Mouse (Mus musculus): ENCODE results near the gene Hadha.

Gene Hadha

GRCm38 (mm10) chr5:30109899-30110298, 45.1 kb downstream of the Hadha start:
- no peak for TF ChIP-seq GATA4 (IDR thresholded peaks at IDR 0.05; ENCODE audit: insufficient replicate concordance, low read length)

- no peak for TF ChIP-seq GATA4 (IDR thresholded peaks at IDR 0.05; ENCODE audit: insufficient replicate concordance, low read length)
Measured at GRCm38 (mm10) chr5:30108233-30108632, 46.7 kb downstream of the Hadha start.

GRCm38 (mm10) chr5:30107611-30108041, 47.3 kb downstream of the Hadha start:
- no peak for TF ChIP-seq GATA4 (IDR thresholded peaks at IDR 0.05; ENCODE audit: insufficient replicate concordance, low read length)

- TF ChIP-seq GATA4 (IDR thresholded peaks at IDR 0.05; ENCODE audit: insufficient replicate concordance, low read length) = no peak
Measured at GRCm38 (mm10) chr5:30107186-30107585, 47.8 kb downstream of the Hadha start.

- no peak for TF ChIP-seq GATA4 (IDR thresholded peaks at IDR 0.05; ENCODE audit: insufficient replicate concordance, low read length)
Measured at GRCm38 (mm10) chr5:30106756-30107155, 48.2 kb downstream of the Hadha start.

- no peak for TF ChIP-seq GATA4 (IDR thresholded peaks at IDR 0.05; ENCODE audit: insufficient replicate concordance, low read length)
Measured at GRCm38 (mm10) chr5:30105668-30106300, 49.2 kb downstream of the Hadha start, which contains the start of gene 3110082J24Rik. Gene 3110082J24Rik (minus strand): TSS chr5:30106086.

- no peak for TF ChIP-seq GATA4 (IDR thresholded peaks at IDR 0.05; ENCODE audit: insufficient replicate concordance, low read length)
Measured at GRCm38 (mm10) chr5:30104841-30105667, 49.9 kb downstream of the Hadha start, which contains the start of gene Garem2. Gene Garem2 (plus strand): TSS chr5:30105161.

GRCm38 (mm10) chr5:30104339-30104738, 50.6 kb downstream of the Hadha start:
- TF ChIP-seq GATA4 (IDR thresholded peaks at IDR 0.05; ENCODE audit: insufficient replicate concordance, low read length) = no peak

GRCm38 (mm10) chr5:30103340-30103739, 51.6 kb downstream of the Hadha start:
- TF ChIP-seq GATA4 (IDR thresholded peaks at IDR 0.05; ENCODE audit: insufficient replicate concordance, low read length) = no peak

- TF ChIP-seq GATA4 (IDR thresholded peaks at IDR 0.05; ENCODE audit: insufficient replicate concordance, low read length) = no peak
Measured at GRCm38 (mm10) chr5:30098260-30098659, 56.7 kb downstream of the Hadha start.

- TF ChIP-seq GATA4 (IDR thresholded peaks at IDR 0.05; ENCODE audit: insufficient replicate concordance, low read length) = no peak
Measured at GRCm38 (mm10) chr5:30095731-30096130, 59.2 kb downstream of the Hadha start.

GRCm38 (mm10) chr5:30094399-30094798, 60.6 kb downstream of the Hadha start:
- no peak for TF ChIP-seq GATA4 (IDR thresholded peaks at IDR 0.05; ENCODE audit: insufficient replicate concordance, low read length)

GRCm38 (mm10) chr5:30092701-30093100, 62.3 kb downstream of the Hadha start:
- no peak for TF ChIP-seq GATA4 (IDR thresholded peaks at IDR 0.05; ENCODE audit: insufficient replicate concordance, low read length)

GRCm38 (mm10) chr5:30072825-30073821, 81.8 kb downstream of the Hadha start, which contains the start of gene Tyms:
Gene Tyms (minus strand): TSS chr5:30073617.
- TF ChIP-seq GATA4 (IDR thresholded peaks at IDR 0.05; ENCODE audit: insufficient replicate concordance, low read length) = no peak; the same call in 1 of the 2 replicates

GRCm38 (mm10) chr5:30072377-30072776, 82.6 kb downstream of the Hadha start:
- TF ChIP-seq GATA4 (IDR thresholded peaks at IDR 0.05; ENCODE audit: insufficient replicate concordance, low read length) = no peak

Measured in liver, adult (tissue).